Mouse (Mus musculus): ENCODE data around the gene Slc25a4.

DNA sequence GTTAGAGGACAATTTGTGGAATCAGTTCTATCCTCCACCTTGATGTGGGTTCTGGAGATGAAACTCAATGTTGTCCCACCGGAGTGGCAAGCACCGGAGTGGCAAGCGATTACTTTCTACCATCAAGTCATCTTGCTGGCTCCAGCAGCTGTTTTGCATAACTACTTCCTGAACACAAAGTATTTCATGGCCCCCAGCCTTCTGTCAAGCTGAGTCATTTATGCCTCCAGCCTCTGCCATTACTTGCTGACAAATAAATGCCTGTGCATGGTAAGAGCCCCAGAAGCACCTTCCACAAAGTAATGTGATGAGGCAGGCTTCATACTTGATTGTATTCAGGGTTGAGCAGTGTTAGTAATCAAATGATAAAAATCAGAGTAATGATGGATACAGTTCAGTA, 14.2 kb downstream of the Slc25a4 start:
- TF ChIP-seq CTCF (IDR thresholded peaks at IDR 0.05; ENCODE audit: insufficient read depth, low read length) (no peak), POLR2A (IDR thresholded peaks at IDR 0.05; ENCODE audit: borderline replicate concordance, extremely low read depth, low read depth, low read length) (no peak)
